Mouse (Mus musculus): ENCODE measurements at regions not wholly inside any gene's neighbourhood (a gene's known extent, or its start where the extent isn't known, plus 50 kb on each side); places are given as distances from the start of the nearest gene placed in this dataset.

DNA sequence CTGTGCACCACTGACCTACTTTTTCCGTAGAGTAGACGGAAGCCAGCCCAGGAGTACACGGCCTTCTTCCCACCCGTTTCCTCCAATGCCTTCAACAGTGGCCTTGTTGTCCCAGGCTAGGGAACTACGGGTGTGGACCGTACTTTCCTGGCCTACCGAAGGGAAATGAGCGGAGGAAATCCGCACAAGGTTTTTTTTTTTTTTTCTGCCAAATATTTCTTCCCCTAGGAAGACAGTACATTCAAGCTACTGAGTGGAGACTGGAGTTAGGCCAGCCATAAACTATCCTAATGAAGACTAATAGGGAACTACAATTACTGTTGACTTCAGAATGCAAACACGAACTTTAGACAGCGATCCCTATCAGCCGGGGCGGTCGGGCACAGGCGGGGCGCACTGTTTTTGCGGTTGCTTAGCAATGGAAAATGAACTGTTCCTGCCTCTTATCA is 177.3 kb downstream of the Ttc8 start:
- DNase-seq (ENCODE audit: extremely low read depth, low read depth, low spot score) = peak; percentile 88

DNA sequence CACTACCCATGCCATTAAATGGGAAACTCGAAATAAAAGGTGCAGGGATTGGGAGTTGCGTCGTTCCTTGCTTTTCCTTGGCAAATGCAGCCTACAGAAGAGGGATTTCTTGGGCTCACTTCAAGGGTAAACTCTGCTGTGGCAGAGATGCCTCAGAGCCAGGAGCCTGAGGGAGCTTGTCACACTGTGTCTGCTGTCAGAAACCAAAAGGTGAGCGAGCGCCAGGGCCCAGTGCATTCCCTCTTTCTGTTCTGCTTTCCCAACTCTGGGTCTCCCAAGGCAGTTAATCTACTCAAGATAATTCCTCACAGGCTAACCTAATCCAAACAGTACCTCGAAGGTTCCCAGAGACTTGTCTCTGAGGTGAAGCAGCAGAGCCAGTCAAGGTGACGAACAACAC is 179.5 kb downstream of the Ttc8 start:
- Histone ChIP-seq H3K9ac (ENCODE audit: low read depth, low read length) (no peak overlapping the region), H3K36me3 (ENCODE audit: control insufficient read depth, insufficient read depth, low read length) (no peaks in the 10 kb centered on the region), H3K4me1 (ENCODE audit: control insufficient read depth, insufficient read depth, low read length) (peaks cover 3% of the 10 kb centered on the region; the same call in 1 of the 2 replicates), H3K27ac (replicated peaks; ENCODE audit: insufficient read depth, low read depth, low read length) (no peak overlapping the region), H3K4me3 (ENCODE audit: insufficient read depth, low read depth, low read length) (no peak overlapping the region), H3K27me3 (ENCODE audit: control insufficient read depth, insufficient read depth, low read length) (no peaks in the 10 kb centered on the region), H3K79me2 (ENCODE audit: control insufficient read depth, insufficient read depth, low read length) (no peaks in the 10 kb centered on the region)
- TF ChIP-seq POLR2A (IDR thresholded peaks at IDR 0.05; ENCODE audit: extremely low read depth, insufficient read depth, low read length) = no peak
- WGBS = 90% methylated on average over 7 of the region's 7 CpGs
- no peak for DNase-seq (ENCODE audit: extremely low read depth, low read depth, low spot score)

More for the DNA sequence above, 177.3 kb downstream of the Ttc8 start:
- no peaks in the 10 kb centered on the region for H3K36me3 ChIP-seq (ENCODE audit: control insufficient read depth, insufficient read depth, low read length)
- no peaks in the 10 kb centered on the region for H3K79me2 ChIP-seq (ENCODE audit: control insufficient read depth, insufficient read depth, low read length)
- H3K4me3 ChIP-seq (ENCODE audit: insufficient read depth, low read depth, low read length) = no peak overlapping the region
- peaks cover 3% of the 10 kb centered on the region; the same call in 1 of the 2 replicates for H3K4me1 ChIP-seq (ENCODE audit: control insufficient read depth, insufficient read depth, low read length)
- H3K9ac ChIP-seq (ENCODE audit: low read depth, low read length) = peak overlapping the region; percentile 32; the same call in 1 of the 2 replicates
- no peaks in the 10 kb centered on the region for H3K27me3 ChIP-seq (ENCODE audit: control insufficient read depth, insufficient read depth, low read length)
- TF ChIP-seq POLR2A (IDR thresholded peaks at IDR 0.05; ENCODE audit: extremely low read depth, insufficient read depth, low read length) (no peak), CTCF (IDR thresholded peaks at IDR 0.05; ENCODE audit: low read depth, low read length) (no peak)
- WGBS = 13% methylated on average over 17 of the region's 17 CpGs
- peak overlapping the region; percentile 91 for H3K27ac ChIP-seq (replicated peaks; ENCODE audit: insufficient read depth, low read depth, low read length)

- H3K36me3 ChIP-seq (ENCODE audit: control insufficient read depth, insufficient read depth, low read length) = no peaks in the 10 kb centered on the region
- 54% methylated on average over 5 of the region's 5 CpGs for WGBS
- no peak overlapping the region for H3K9ac ChIP-seq (ENCODE audit: low read depth, low read length)
- no peak overlapping the region for H3K27ac ChIP-seq (replicated peaks; ENCODE audit: insufficient read depth, low read depth, low read length)
- no peak overlapping the region for H3K4me3 ChIP-seq (ENCODE audit: insufficient read depth, low read depth, low read length)
- peak; percentile 72 for DNase-seq (ENCODE audit: extremely low read depth, low read depth, low spot score)
- no peak for TF ChIP-seq POLR2A (IDR thresholded peaks at IDR 0.05; ENCODE audit: extremely low read depth, insufficient read depth, low read length)
- no peak for TF ChIP-seq CTCF (IDR thresholded peaks at IDR 0.05; ENCODE audit: low read depth, low read length)
- no peaks in the 10 kb centered on the region for H3K79me2 ChIP-seq (ENCODE audit: control insufficient read depth, insufficient read depth, low read length)
- H3K27me3 ChIP-seq (ENCODE audit: control insufficient read depth, insufficient read depth, low read length) = no peaks in the 10 kb centered on the region
- no peaks in the 10 kb centered on the region for H3K4me1 ChIP-seq (ENCODE audit: control insufficient read depth, insufficient read depth, low read length)
Observed at GRCm38 (mm10) chr12:99108616-99109015, 188.2 kb downstream of the Ttc8 start.

GRCm38 (mm10) chr12:99113781-99114180 is 193.4 kb downstream of the Ttc8 start:
- Histone ChIP-seq H3K4me3 (ENCODE audit: insufficient read depth, low read depth, low read length) (no peak overlapping the region), H3K27me3 (ENCODE audit: control insufficient read depth, insufficient read depth, low read length) (no peaks in the 10 kb centered on the region)
- WGBS = 84% methylated on average over 2 of the region's 2 CpGs

DNA sequence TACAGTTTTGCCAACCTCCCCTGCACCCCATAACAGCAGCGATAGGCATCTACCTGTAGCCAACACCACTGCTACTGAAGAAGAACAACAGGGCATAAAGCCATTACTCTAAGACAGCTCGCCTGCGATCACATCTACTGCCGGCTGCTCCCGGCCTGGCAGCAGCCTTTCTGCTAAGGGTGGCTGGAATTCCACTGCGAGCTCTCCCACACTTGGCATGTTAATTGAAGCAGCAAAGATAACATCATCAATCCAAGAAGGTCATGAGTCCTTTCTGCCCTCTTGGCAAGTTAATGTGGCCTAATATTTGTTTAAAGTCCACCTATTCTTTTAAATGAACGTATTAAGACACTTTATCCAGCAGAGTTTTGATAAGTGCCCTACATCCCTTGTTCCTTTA is 196.1 kb downstream of the Ttc8 start:
- Histone ChIP-seq H3K4me3 (ENCODE audit: insufficient read depth, low read depth, low read length) (no peak overlapping the region), H3K79me2 (ENCODE audit: control insufficient read depth, insufficient read depth, low read length) (no peaks in the 10 kb centered on the region), H3K27me3 (ENCODE audit: control insufficient read depth, insufficient read depth, low read length) (no peaks in the 10 kb centered on the region), H3K27ac (replicated peaks; ENCODE audit: insufficient read depth, low read depth, low read length) (no peak overlapping the region), H3K4me1 (ENCODE audit: control insufficient read depth, insufficient read depth, low read length) (no peaks in the 10 kb centered on the region), H3K9ac (ENCODE audit: low read depth, low read length) (no peak overlapping the region), H3K36me3 (ENCODE audit: control insufficient read depth, insufficient read depth, low read length) (no peaks in the 10 kb centered on the region)
- 54% methylated on average over 7 of the region's 7 CpGs for WGBS
- TF ChIP-seq CTCF (IDR thresholded peaks at IDR 0.05; ENCODE audit: low read depth, low read length) (no peak), POLR2A (IDR thresholded peaks at IDR 0.05; ENCODE audit: extremely low read depth, insufficient read depth, low read length) (no peak)
- peak; percentile 54 for DNase-seq (ENCODE audit: extremely low read depth, low read depth, low spot score)

More at GRCm38 (mm10) chr12:99113781-99114180, 193.4 kb downstream of the Ttc8 start:
- TF ChIP-seq CTCF (IDR thresholded peaks at IDR 0.05; ENCODE audit: low read depth, low read length) (no peak), POLR2A (IDR thresholded peaks at IDR 0.05; ENCODE audit: extremely low read depth, insufficient read depth, low read length) (no peak)
- no peaks in the 10 kb centered on the region for H3K36me3 ChIP-seq (ENCODE audit: control insufficient read depth, insufficient read depth, low read length)
- H3K4me1 ChIP-seq (ENCODE audit: control insufficient read depth, insufficient read depth, low read length) = no peaks in the 10 kb centered on the region
- H3K27ac ChIP-seq (replicated peaks; ENCODE audit: insufficient read depth, low read depth, low read length) = no peak overlapping the region
- H3K9ac ChIP-seq (ENCODE audit: low read depth, low read length) = no peak overlapping the region
- DNase-seq (ENCODE audit: extremely low read depth, low read depth, low spot score) = no peak
- H3K79me2 ChIP-seq (ENCODE audit: control insufficient read depth, insufficient read depth, low read length) = no peaks in the 10 kb centered on the region

- H3K79me2 ChIP-seq (ENCODE audit: control insufficient read depth, insufficient read depth, low read length) = no peaks in the 10 kb centered on the region
- TF ChIP-seq CTCF (IDR thresholded peaks at IDR 0.05; ENCODE audit: low read depth, low read length) (no peak), POLR2A (IDR thresholded peaks at IDR 0.05; ENCODE audit: extremely low read depth, insufficient read depth, low read length) (no peak)
- H3K9ac ChIP-seq (ENCODE audit: low read depth, low read length) = no peak overlapping the region
- no peak overlapping the region for H3K4me3 ChIP-seq (ENCODE audit: insufficient read depth, low read depth, low read length)
- no peaks in the 10 kb centered on the region for H3K4me1 ChIP-seq (ENCODE audit: control insufficient read depth, insufficient read depth, low read length)
- no peaks in the 10 kb centered on the region for H3K27me3 ChIP-seq (ENCODE audit: control insufficient read depth, insufficient read depth, low read length)
- H3K36me3 ChIP-seq (ENCODE audit: control insufficient read depth, insufficient read depth, low read length) = no peaks in the 10 kb centered on the region
- DNase-seq (ENCODE audit: extremely low read depth, low read depth, low spot score) = no peak
- 84% methylated on average over 12 of the region's 12 CpGs for whole genome bisulfite sequencing
- H3K27ac ChIP-seq (replicated peaks; ENCODE audit: insufficient read depth, low read depth, low read length) = no peak overlapping the region
Observed at GRCm38 (mm10) chr12:99118381-99119115, 198.2 kb downstream of the Ttc8 start.
